Mouse (Mus musculus) small intestine, adult 10 weeks (tissue): Measurements from ENCODE around the gene Scn8a. TPM values are rescaled to one million over a fixed set of nuclear protein-coding genes. Genes with fewer than 3 reads are reported as not detected.

ENCODE experiments used
- polyA plus RNA-seq: library from polyadenylated mRNA; stranded (reverse); fragments of 350-450 nt; fragmentation: Illumina TruSeq; extraction: RNeasy Lipid Tissue Mini Kit (QIAGEN cat#74804); gene quantifications from one replicate; pipeline ENCODE4 v1.2.3, GENCODE M21; 2014; ENCODE audit warnings: low replicate concordance

Scn8a gene
- polyA plus RNA-seq, result 0.52 TPM

DNA sequence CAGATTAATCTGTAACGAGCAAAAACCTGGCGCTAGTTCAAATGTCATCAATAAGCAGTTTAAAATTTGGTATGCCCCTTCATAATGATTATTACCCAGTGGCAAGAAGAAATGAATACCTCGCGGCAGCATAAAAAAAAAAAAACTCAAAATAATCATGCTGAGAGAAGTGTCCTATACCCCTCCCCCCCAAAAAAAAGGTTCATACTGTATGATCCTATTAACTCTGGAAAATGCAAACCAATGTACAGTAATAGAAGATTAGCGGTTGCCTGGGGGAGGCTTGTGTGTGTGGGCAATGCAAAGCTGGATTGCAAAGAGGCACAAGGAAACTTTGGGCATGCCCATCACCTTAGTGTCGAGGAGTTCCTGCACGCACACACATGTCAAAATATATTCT lies at the start of gene Scn8a:
Gene Scn8a (plus strand): TSS at position 301 of the 400 bp plus-strand sequence.

DNA sequence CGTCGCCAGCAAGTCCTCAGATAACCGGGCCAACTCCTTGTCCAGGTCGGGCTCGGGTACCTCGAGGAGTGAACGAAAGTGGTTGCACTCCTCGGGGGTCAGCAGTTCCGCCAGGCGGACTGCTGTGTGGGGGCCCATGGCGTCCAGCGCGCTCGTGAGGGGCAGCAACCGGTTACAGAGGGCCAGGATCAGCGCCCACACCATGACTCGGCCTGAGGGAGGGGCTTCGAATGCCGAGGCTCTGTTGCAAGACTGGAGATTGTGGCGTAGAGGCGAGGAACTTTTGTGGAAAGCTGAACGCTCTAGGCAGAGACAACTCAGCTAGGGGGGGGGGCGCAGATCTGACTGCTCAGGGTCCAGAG lies 177.5 kb downstream of the Scn8a start, which contains the start of gene Gm47841:
Gene Gm47841 (minus strand): TSS at position 204 of the 362 bp plus-strand sequence.

DNA sequence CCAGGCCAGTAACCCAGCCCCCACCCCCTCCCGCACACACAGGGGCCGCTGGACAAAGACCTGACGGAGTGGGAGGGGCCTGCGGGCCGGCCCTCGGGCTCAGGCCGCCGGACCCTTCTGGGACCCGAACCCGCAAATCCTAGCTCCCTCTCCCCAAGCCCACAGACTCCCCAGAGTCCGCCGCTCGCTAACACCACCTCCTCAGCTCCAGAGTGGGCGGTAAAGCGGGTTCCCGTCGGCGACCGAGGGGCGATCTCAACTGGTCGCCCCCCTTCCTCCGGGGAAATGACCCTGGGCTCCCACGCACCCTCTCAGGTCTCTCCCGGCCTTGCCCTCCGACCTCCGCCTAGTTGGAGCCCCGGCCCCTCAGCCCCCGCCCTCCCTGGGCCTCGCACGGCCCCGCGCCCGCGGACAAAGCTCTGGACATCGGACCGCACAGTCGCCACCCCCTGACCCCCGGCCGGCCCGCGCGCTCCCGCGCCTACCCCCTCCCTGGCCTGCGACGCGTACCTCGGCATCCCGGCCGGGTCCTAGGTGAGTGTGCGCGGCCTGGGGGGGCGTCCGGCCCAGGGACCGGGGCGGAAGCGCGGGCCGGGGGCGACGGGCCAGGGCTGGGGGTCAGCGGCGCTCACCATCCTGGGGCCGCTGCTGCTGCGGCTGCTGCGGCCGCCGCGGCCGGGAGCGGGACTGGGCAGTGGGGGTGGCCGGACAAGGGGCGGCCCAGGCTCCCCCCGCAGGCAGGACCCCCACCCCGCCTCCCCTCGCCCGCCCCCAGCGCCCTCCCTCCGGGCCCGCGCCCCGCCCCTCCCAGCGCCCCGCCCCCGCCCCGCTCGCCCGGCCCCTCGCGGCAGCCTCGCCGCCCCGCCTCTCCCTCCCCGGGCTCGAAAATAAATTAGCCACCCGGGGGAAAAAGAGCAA lies 208.4 kb downstream of the Scn8a start, which contains the start of gene Fignl2:
Gene Fignl2 (minus strand): TSS at position 755 of the 918 bp plus-strand sequence.

Other genes starting within 250 kb of the Scn8a start
- 1.0 TPM for gene Smagp, start 232.9 kb upstream of the Scn8a start, polyA plus RNA-seq
- 1.4 TPM for gene Bin2, start 200.3 kb upstream of the Scn8a start, polyA plus RNA-seq
- gene Cela1, start 181.9 kb upstream of the Scn8a start, polyA plus RNA-seq, result 169 TPM
- 25.3 TPM for gene Galnt6, start 140.5 kb upstream of the Scn8a start, polyA plus RNA-seq
- gene Slc4a8, start 108.1 kb upstream of the Scn8a start, polyA plus RNA-seq, result 0.67 TPM
- not detected for gene Gm47841, start 177.5 kb downstream of the Scn8a start, polyA plus RNA-seq
- 0.30 TPM for gene Fignl2, start 208.7 kb downstream of the Scn8a start, polyA plus RNA-seq
- gene Ankrd33, start 245.9 kb downstream of the Scn8a start, polyA plus RNA-seq, result not detected